8 mouse cellular contexts compared by ENCODE assay signal in genomic region chrX:12134541-12134940, GRCm38 (mm10). TPM values are rescaled to one million over a fixed set of nuclear protein-coding genes. Genes with fewer than 3 reads are reported as not detected.
DNase-seq lines count a peak whose midpoint lies in the region; ATAC-seq and TF ChIP-seq lines count a peak whose summit lies in the region.

No protein-coding gene starts in this region.

- WGBS in embryonic facial prominence, embryonic 10.5 days: 6% methylated on average over 19 of the region's 19 CpGs
- 5% methylated on average over 19 of the region's 19 CpGs for WGBS in heart, embryonic 13.5 days
- WGBS in kidney, postnatal 0 days: 10% methylated on average over 16 of the region's 19 CpGs

- peak overlapping the region; percentile 55 for H3K4me3 ChIP-seq in embryonic facial prominence, embryonic 10.5 days
- peak overlapping the region; percentile 52 for H3K4me3 ChIP-seq in heart, embryonic 13.5 days
- H3K4me3 ChIP-seq in kidney, postnatal 0 days (replicated peaks; ENCODE audit: low read depth, low read length): no peak overlapping the region

- peak; percentile 56 for TF ChIP-seq CTCF in kidney, postnatal 0 days (IDR thresholded peaks at IDR 0.05; ENCODE audit: low read depth)

- H3K27me3 ChIP-seq in embryonic facial prominence, embryonic 10.5 days (replicated peaks; ENCODE audit: low read depth, poor library complexity, severe bottlenecking): peaks cover 100% of the 10 kb centered on the region
- H3K27me3 ChIP-seq in heart, embryonic 13.5 days (replicated peaks): peaks cover 98% of the 10 kb centered on the region
- H3K27me3 ChIP-seq in kidney, postnatal 0 days (ENCODE audit: insufficient read depth, low read length): no peaks in the 10 kb centered on the region

- no peaks in the 10 kb centered on the region for H3K9me3 ChIP-seq in embryonic facial prominence, embryonic 10.5 days
- H3K9me3 ChIP-seq in heart, embryonic 13.5 days: no peaks in the 10 kb centered on the region
- H3K9me3 ChIP-seq in kidney, postnatal 0 days (replicated peaks; ENCODE audit: low read length): no peaks in the 10 kb centered on the region

- H3K36me3 ChIP-seq in embryonic facial prominence, embryonic 10.5 days (replicated peaks): no peaks in the 10 kb centered on the region
- no peaks in the 10 kb centered on the region for H3K36me3 ChIP-seq in heart, embryonic 13.5 days
- H3K36me3 ChIP-seq in kidney, postnatal 0 days (ENCODE audit: insufficient read depth, low read length): no peaks in the 10 kb centered on the region

- H3K4me2 ChIP-seq in heart, embryonic 13.5 days: peak overlapping the region; percentile 81
- peak overlapping the region; percentile 75 for H3K4me2 ChIP-seq in kidney, postnatal 0 days (ENCODE audit: low read length)

- peak overlapping the region; percentile 80 for H3K9ac ChIP-seq in heart, embryonic 13.5 days
- H3K9ac ChIP-seq in kidney, postnatal 0 days (ENCODE audit: low read depth, low read length): no peak overlapping the region

- no peak for ATAC-seq in heart, embryonic 13.5 days (ENCODE audit: extremely low read depth, insufficient number of reproducible peaks, low FRiP score, low TSS enrichment)
- peak; percentile 41; the same call in 1 of the 2 replicates for ATAC-seq in kidney, postnatal 0 days (replicated peaks; ENCODE audit: low FRiP score, low read depth)

- peak overlapping the region; percentile 87 for H3K27ac ChIP-seq in embryonic facial prominence, embryonic 10.5 days (replicated peaks)
- peak overlapping the region; percentile 88 for H3K27ac ChIP-seq in heart, embryonic 13.5 days (replicated peaks)
- H3K27ac ChIP-seq in kidney, postnatal 0 days: peak overlapping the region; percentile 62; the same call in 1 of the 2 replicates

- peaks cover 80% of the 10 kb centered on the region for H3K4me1 ChIP-seq in embryonic facial prominence, embryonic 10.5 days
- peaks cover 62% of the 10 kb centered on the region for H3K4me1 ChIP-seq in heart, embryonic 13.5 days
- no peaks in the 10 kb centered on the region for H3K4me1 ChIP-seq in kidney, postnatal 0 days (replicated peaks; ENCODE audit: insufficient read depth, low read length)

- peak; percentile 85 for DNase-seq in 416B (ENCODE audit: low read depth)
- DNase-seq in MN1 (ENCODE audit: low spot score): peak; percentile 81
- peak; percentile 71 for DNase-seq in embryonic facial prominence, embryonic 10.5 days (ENCODE audit: low spot score)
- DNase-seq in kidney, postnatal 0 days (ENCODE audit: low spot score): no peak
- peak; percentile 89 for DNase-seq in lung, postnatal 36 days
- peak; percentile 74 for DNase-seq in skeletal muscle tissue, adult 2 months (ENCODE audit: low read depth, low spot score)
- no peak for DNase-seq in left cerebral cortex, adult 11 months (ENCODE audit: low spot score)

RNA-seq across cellular contexts. Expression of gene Bcor, which starts 25.6 kb away (rescaled TPM):
- polyA plus RNA-seq in embryonic facial prominence, embryonic 10.5 days (2016; fragmentation: Nextera tagmentation; extraction: Ambion mirVana): 23.7 and 26.3 TPM in 2 replicates
- 14.2 and 14.5 TPM in 2 replicates for polyA plus RNA-seq in heart, embryonic 13.5 days (2015; fragmentation: Nextera tagmentation; extraction: Ambion mirVana)
- 12.2 and 12.8 TPM in 2 replicates for polyA plus RNA-seq in kidney, postnatal 0 days (2015; fragmentation: Nextera tagmentation; extraction: Ambion mirVana)

Comparison
In these comparisons a context has a peak if more than half of its experiments do, and no peak if none do; other contexts are left out.
1. DNase-seq: peak in 416B (single experiment), MN1 (single experiment), embryonic facial prominence, embryonic 10.5 days (single experiment), lung, postnatal 36 days (single experiment) and skeletal muscle tissue, adult 2 months (single experiment); none in kidney, postnatal 0 days (single experiment) and left cerebral cortex, adult 11 months (single experiment).
2. Peak in every context shown above with its lines, with median percentiles within 50 percentile points of each other: H3K27ac ChIP-seq.